Mouse (Mus musculus): ENCODE measurements around the gene Anks1b. TPM values are rescaled to one million over a fixed set of nuclear protein-coding genes. Genes with fewer than 3 reads are reported as not detected.

The Anks1b gene
- polyA plus RNA-seq, 1 experiment from 2014 or later = 0.21 TPM

DNA sequence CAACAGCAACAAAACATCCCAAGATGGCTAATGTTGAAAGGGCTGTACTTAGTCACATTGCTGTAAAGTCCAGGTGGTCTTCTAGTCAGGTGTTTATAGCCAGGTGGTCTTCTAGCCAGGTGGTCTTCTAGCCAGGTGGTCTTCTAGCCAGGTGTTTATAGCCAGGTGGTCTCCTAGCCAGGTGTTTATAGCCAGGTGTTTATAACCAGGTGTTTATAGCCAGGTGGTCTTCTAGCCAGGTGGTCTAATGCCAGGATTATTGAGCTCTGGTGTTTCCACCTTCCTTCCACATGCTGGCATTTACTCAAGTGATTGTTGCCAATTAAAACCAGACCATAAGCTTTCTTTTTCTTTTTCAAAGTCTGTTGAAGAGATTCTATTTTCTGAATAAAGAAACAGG is 1030.9 kb downstream of the Anks1b start:
- TF ChIP-seq EP300 (IDR thresholded peaks at IDR 0.05) (no peak), CTCF (IDR thresholded peaks at IDR 0.05) (no peak)
- Histone ChIP-seq H3K4me3 (ENCODE audit: low read depth, low read length) (no peak overlapping the region), H3K9me3 (ENCODE audit: low read length) (no peaks in the 10 kb centered on the region), H3K27me3 (replicated peaks; ENCODE audit: insufficient read depth, low read length) (no peaks in the 10 kb centered on the region), H3K9ac (replicated peaks; ENCODE audit: low read depth) (no peak overlapping the region), H3K27ac (ENCODE audit: low read length) (no peak overlapping the region), H3K36me3 (ENCODE audit: insufficient read depth, low read length) (no peaks in the 10 kb centered on the region), H3K4me2 (replicated peaks; ENCODE audit: low read depth, low read length) (no peak overlapping the region), H3K4me1 (ENCODE audit: insufficient read depth, low read depth, low read length) (no peaks in the 10 kb centered on the region)
- DNase-seq (ENCODE audit: low spot score) (no peak), ATAC-seq (no peak)

DNA sequence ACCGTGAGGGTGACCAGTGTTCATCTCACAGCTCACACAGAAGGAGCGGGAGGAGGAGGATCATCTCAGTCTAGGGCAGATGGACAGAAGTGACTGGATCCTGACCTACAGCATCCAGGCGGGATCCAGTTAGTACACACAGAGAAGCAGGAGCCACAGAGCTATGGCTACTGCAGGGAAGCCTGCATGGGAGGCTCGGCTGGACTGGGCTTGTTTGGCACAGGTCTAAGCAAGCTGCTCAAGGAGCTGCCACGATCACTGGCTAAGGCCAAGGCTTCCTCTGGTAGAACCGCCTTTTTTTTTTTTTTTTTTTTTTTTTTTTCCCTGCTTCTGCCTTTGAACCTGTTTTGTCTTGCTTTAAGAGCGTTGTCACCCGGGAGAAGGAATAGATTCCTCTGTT is 1034.1 kb downstream of the Anks1b start:
- WGBS = 60% methylated on average over 7 of the region's 8 CpGs

DNA sequence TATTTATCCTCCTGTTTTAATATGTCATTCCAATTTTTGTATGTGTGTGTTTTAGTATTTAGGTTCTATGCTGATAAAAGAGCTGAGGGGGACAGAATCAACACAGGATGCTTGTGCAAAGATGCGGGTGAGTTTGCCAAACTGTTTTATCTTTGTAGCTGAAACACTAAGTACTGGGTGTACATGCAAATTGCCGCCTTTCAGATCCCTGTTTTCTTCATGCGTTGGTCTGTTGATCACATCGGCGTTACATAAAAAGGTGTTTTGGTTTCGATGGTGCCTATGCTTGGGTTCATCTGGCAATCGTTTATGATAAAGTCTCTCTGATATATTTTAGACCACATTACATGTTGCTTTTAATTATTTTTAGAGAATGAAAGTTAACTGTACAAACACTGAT is 1050.2 kb downstream of the Anks1b start:
- Histone ChIP-seq H3K36me3 (ENCODE audit: insufficient read depth, low read length) (no peaks in the 10 kb centered on the region), H3K4me1 (ENCODE audit: insufficient read depth, low read depth, low read length) (no peaks in the 10 kb centered on the region), H3K9me3 (ENCODE audit: low read length) (no peaks in the 10 kb centered on the region), H3K9ac (replicated peaks; ENCODE audit: low read depth) (no peak overlapping the region), H3K27ac (ENCODE audit: low read length) (no peak overlapping the region), H3K27me3 (replicated peaks; ENCODE audit: insufficient read depth, low read length) (no peaks in the 10 kb centered on the region), H3K4me2 (replicated peaks; ENCODE audit: low read depth, low read length) (no peak overlapping the region), H3K4me3 (ENCODE audit: low read depth, low read length) (no peak overlapping the region)
- WGBS = 81% methylated on average over 7 of the region's 7 CpGs
- DNase-seq (ENCODE audit: low spot score) (no peak), ATAC-seq (no peak)
- no peak for TF ChIP-seq CTCF (IDR thresholded peaks at IDR 0.05)
- TF ChIP-seq EP300 (IDR thresholded peaks at IDR 0.05) = no peak

More for the DNA sequence above, 1034.1 kb downstream of the Anks1b start:
- Histone ChIP-seq H3K27ac (ENCODE audit: low read length) (no peak overlapping the region), H3K27me3 (replicated peaks; ENCODE audit: insufficient read depth, low read length) (no peaks in the 10 kb centered on the region), H3K9ac (replicated peaks; ENCODE audit: low read depth) (no peak overlapping the region), H3K4me3 (ENCODE audit: low read depth, low read length) (no peak overlapping the region), H3K36me3 (ENCODE audit: insufficient read depth, low read length) (no peaks in the 10 kb centered on the region), H3K4me1 (ENCODE audit: insufficient read depth, low read depth, low read length) (no peaks in the 10 kb centered on the region), H3K9me3 (ENCODE audit: low read length) (no peaks in the 10 kb centered on the region), H3K4me2 (replicated peaks; ENCODE audit: low read depth, low read length) (no peak overlapping the region)
- no peak for DNase-seq (ENCODE audit: low spot score)
- ATAC-seq = no peak
- TF ChIP-seq EP300 (IDR thresholded peaks at IDR 0.05) (no peak), CTCF (IDR thresholded peaks at IDR 0.05) (no peak)

DNA sequence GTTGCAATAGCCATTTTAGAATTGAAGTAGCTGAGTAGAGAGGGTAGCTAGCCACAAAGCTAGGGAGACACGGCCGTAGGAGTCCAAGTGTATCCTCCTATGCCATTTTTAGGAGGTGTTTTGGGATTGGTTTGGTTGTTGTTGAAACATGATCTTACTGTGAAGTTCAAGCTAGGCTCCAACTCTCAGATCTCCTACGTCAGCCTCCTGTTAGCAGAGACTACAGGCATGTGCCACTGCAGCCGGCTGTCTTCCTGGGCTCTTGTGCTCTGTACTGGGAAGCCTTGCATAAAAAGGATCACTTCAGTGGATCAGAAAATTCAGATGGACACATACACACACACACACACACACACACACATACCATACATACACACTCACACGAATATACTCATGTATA is 1059.8 kb downstream of the Anks1b start:
- WGBS = 56% methylated on average over 5 of the region's 5 CpGs
- no peaks in the 10 kb centered on the region for H3K9me3 ChIP-seq (ENCODE audit: low read length)
- H3K4me2 ChIP-seq (replicated peaks; ENCODE audit: low read depth, low read length) = no peak overlapping the region
- DNase-seq (ENCODE audit: low spot score) (no peak), ATAC-seq (no peak)
- H3K36me3 ChIP-seq (ENCODE audit: insufficient read depth, low read length) = no peaks in the 10 kb centered on the region
- no peaks in the 10 kb centered on the region for H3K4me1 ChIP-seq (ENCODE audit: insufficient read depth, low read depth, low read length)
- no peak overlapping the region for H3K4me3 ChIP-seq (ENCODE audit: low read depth, low read length)
- no peak overlapping the region for H3K9ac ChIP-seq (replicated peaks; ENCODE audit: low read depth)
- no peaks in the 10 kb centered on the region for H3K27me3 ChIP-seq (replicated peaks; ENCODE audit: insufficient read depth, low read length)
- TF ChIP-seq CTCF (IDR thresholded peaks at IDR 0.05) (no peak), EP300 (IDR thresholded peaks at IDR 0.05) (no peak)
- no peak overlapping the region for H3K27ac ChIP-seq (ENCODE audit: low read length)

DNA sequence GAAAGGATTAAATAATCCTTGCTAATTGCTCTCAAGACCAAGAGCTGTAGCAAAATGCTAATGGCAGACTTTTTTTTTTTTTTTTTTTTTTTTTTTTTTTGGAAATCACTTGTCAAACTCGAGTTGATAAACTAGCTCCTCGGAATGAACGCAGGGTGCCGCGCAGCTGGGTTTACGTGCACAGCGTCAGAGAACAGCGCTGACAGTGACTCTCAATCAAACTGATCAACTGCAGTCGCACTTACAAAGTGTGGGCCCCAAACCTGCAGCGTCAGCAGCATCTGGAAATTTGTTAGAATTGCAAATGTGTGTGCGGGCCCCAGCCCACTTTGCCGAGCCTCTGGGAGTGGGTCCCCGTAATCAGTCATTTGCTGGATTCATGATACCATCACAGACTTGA is 1061.4 kb downstream of the Anks1b start:
- no peaks in the 10 kb centered on the region for H3K36me3 ChIP-seq (ENCODE audit: insufficient read depth, low read length)
- no peaks in the 10 kb centered on the region for H3K4me1 ChIP-seq (ENCODE audit: insufficient read depth, low read depth, low read length)
- H3K27me3 ChIP-seq (replicated peaks; ENCODE audit: insufficient read depth, low read length) = no peaks in the 10 kb centered on the region
- H3K27ac ChIP-seq (ENCODE audit: low read length) = no peak overlapping the region
- no peak overlapping the region for H3K9ac ChIP-seq (replicated peaks; ENCODE audit: low read depth)
- no peak overlapping the region for H3K4me2 ChIP-seq (replicated peaks; ENCODE audit: low read depth, low read length)
- no peak for DNase-seq (ENCODE audit: low spot score)
- no peaks in the 10 kb centered on the region for H3K9me3 ChIP-seq (ENCODE audit: low read length)
- WGBS = 43% methylated on average over 13 of the region's 13 CpGs
- TF ChIP-seq CTCF (IDR thresholded peaks at IDR 0.05) = no peak
- TF ChIP-seq EP300 (IDR thresholded peaks at IDR 0.05) = no peak
- ATAC-seq = no peak
- H3K4me3 ChIP-seq (ENCODE audit: low read depth, low read length) = no peak overlapping the region

DNA sequence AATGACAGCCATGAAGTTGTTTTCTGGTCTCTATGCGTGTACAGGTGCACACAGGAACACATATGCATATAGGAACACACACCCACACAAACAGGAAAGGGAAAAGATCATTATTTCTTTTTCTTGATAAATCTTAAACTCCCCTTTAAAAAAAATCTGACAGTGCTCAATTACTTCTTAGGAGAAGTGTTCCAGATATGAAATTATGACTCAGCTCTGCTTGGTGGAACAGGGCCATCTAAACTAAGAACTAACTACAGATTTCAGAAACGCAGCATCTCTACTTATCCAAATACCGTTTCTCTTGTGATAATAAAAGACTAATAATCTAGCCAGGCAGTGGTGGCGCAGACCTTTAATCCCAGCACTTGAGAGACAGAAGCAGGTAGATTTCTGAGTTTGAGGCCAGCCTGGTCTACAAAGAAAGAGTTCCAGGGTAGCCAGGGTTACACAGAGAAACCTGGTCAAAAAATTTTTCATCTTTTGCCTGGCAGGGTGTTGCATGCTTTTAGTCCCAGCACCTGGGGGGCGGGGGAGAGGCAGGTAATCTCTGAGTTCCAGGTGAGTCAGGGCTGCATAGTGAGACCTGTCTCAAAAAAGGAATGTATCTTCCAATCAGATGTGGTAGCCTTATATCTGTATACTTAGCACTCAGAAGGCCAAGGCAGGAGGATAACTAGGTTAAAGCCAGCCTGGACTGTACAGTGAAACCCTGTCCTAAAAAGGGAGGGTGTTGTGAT is 1064.6 kb downstream of the Anks1b start:
- Histone ChIP-seq H3K27me3 (replicated peaks; ENCODE audit: insufficient read depth, low read length) (no peaks in the 10 kb centered on the region), H3K9ac (replicated peaks; ENCODE audit: low read depth) (no peak overlapping the region), H3K27ac (ENCODE audit: low read length) (no peak overlapping the region), H3K4me1 (ENCODE audit: insufficient read depth, low read depth, low read length) (no peaks in the 10 kb centered on the region), H3K4me3 (ENCODE audit: low read depth, low read length) (no peak overlapping the region), H3K9me3 (ENCODE audit: low read length) (no peaks in the 10 kb centered on the region), H3K4me2 (replicated peaks; ENCODE audit: low read depth, low read length) (no peak overlapping the region), H3K36me3 (ENCODE audit: insufficient read depth, low read length) (no peaks in the 10 kb centered on the region)
- WGBS = 83% methylated on average over 5 of the region's 5 CpGs
- DNase-seq (ENCODE audit: low spot score) (no peak), ATAC-seq (no peak)
- no peak for TF ChIP-seq EP300 (IDR thresholded peaks at IDR 0.05)
- no peak for TF ChIP-seq CTCF (IDR thresholded peaks at IDR 0.05)

Data from lung, postnatal 0 days (tissue).